ENCODE assay signal across 8 mouse cellular contexts in the genomic region with DNA sequence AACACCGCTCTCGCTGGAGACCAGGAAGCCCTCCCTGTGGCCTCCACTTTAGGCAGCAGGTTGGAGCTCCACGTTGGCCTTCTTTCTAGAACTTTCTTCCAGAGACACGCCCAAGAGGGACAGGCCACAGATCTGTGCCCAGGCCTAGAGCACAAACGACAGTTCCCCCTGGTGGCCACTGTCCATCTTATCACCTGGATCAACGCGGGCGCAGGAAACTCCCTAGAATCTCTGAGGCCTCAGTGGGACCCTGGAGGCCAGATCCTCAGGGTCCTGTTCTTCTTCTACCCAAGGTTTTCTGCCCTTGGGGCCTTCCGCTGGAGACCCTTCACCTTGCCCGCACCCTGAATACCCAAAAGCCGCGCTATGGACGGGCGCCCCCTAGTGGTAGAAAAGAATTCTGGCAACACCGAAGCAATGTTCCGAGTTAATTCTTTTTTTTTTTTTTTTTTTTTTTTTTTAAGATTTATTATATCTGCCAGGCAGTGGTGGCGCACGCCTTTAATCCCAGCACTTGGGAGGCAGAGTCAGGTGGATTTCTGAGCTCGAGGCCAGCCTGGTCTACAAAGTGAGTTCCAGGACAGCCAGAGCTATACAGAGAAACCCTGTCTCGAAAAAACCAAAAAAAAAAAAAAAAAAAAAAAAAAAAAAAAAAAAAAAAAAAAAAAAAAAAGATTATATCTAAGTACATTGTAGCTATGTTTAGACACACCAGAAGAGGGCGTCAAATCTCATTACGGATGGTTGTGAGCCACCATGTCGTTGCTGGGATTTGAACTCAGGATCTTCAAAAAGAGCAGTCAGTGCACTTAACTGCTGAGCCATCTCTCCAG. TPM values are rescaled to one million over a fixed set of nuclear protein-coding genes. Genes with fewer than 3 reads are reported as not detected.
DNase-seq lines count a peak whose midpoint lies in the region; ATAC-seq lines count a peak whose summit lies in the region.
"Not testable (repeated sequence)": the region's sequence is repeated elsewhere in the genome, so short reads cannot be mapped to it uniquely, and the experiment has no call there.

No protein-coding gene starts in this region.

- H3K9ac ChIP-seq in intestine, embryonic 16.5 days (ENCODE audit: low read depth, low read length): peak overlapping the region; percentile 50; the same call in 1 of the 2 replicates

- H3K36me3 ChIP-seq in intestine, embryonic 16.5 days (ENCODE audit: control insufficient read depth, insufficient read depth, low read length); limb, embryonic 10.5 days: not testable (repeated sequence)

- H3K27ac ChIP-seq in intestine, embryonic 16.5 days (ENCODE audit: low read length): peak overlapping the region; percentile 15; the same call in 1 of the 2 replicates
- peak overlapping the region; percentile 64 for H3K27ac ChIP-seq in limb, embryonic 10.5 days

- not testable (repeated sequence) for H3K9me3 ChIP-seq in intestine, embryonic 16.5 days (ENCODE audit: control insufficient read depth, low read length); limb, embryonic 10.5 days (replicated peaks)

- H3K4me1 ChIP-seq in intestine, embryonic 16.5 days (ENCODE audit: control insufficient read depth, insufficient read depth, low read length): peaks cover 17% of the 10 kb centered on the region; the same call in 1 of the 2 replicates
- H3K4me1 ChIP-seq in limb, embryonic 10.5 days: peaks cover 28% of the 10 kb centered on the region

- not testable (repeated sequence) for H3K27me3 ChIP-seq in intestine, embryonic 16.5 days (replicated peaks; ENCODE audit: control insufficient read depth, insufficient read depth, low read length); limb, embryonic 10.5 days (ENCODE audit: low read depth, poor library complexity, severe bottlenecking)

- H3K4me2 ChIP-seq in intestine, embryonic 16.5 days (ENCODE audit: low read depth, low read length): peak overlapping the region; percentile 44

- DNase-seq in 3134 (ENCODE audit: extremely low read depth, insufficient read length, low spot score): peak; percentile 75
- peak; percentile 88 for DNase-seq in adrenal gland, postnatal 10 days
- peak; percentile 75 for DNase-seq in embryo, embryonic 11 days
- peak; percentile 98 for DNase-seq in heart, adult 11 months
- peak; percentile 80 for DNase-seq in limb, embryonic 10.5 days (ENCODE audit: low spot score)
- peak; percentile 69 for DNase-seq in mesoderm, embryonic 11.5 days (ENCODE audit: low read depth, low spot score)
- DNase-seq in spleen, adult 12 weeks (ENCODE audit: low spot score): peak; percentile 69

- ATAC-seq in intestine, embryonic 16.5 days: peak; percentile 68

- H3K4me3 ChIP-seq in intestine, embryonic 16.5 days (ENCODE audit: low read length): peak overlapping the region; percentile 17; the same call in 1 of the 2 replicates
- H3K4me3 ChIP-seq in limb, embryonic 10.5 days: 0 out of 2 replicates have a peak overlapping the region, but pooled peaks have one; percentile 7

- WGBS in intestine, embryonic 16.5 days: 26% methylated on average over 23 of the region's 23 CpGs
- 30% methylated on average over 23 of the region's 23 CpGs for WGBS in limb, embryonic 10.5 days

RNA-seq across cellular contexts. Expression of gene Lgals7, which starts 4.1 kb away (rescaled TPM):
- 1 to 10 TPM; 1.2 to 2.1 TPM for total RNA-seq in adrenal gland, postnatal 10 days (2021)
- 0.56 and 0.97 TPM in 2 replicates for polyA plus RNA-seq in intestine, embryonic 16.5 days (2015; fragmentation: Nextera tagmentation; extraction: Ambion mirVana)
- 0.41 and 0.73 TPM in 2 replicates for polyA plus RNA-seq in limb, embryonic 10.5 days (2016; fragmentation: Nextera tagmentation; extraction: Ambion mirVana)

RNA-seq across cellular contexts. Expression of gene Capn12, which starts 13.5 kb away (rescaled TPM):
- under 1 TPM; 0.15 to 0.67 TPM for total RNA-seq in adrenal gland, postnatal 10 days (2021)
- polyA plus RNA-seq in intestine, embryonic 16.5 days (2015; fragmentation: Nextera tagmentation; extraction: Ambion mirVana): 0.29 and 0.39 TPM in 2 replicates
- 0.44 and 0.48 TPM in 2 replicates for polyA plus RNA-seq in limb, embryonic 10.5 days (2016; fragmentation: Nextera tagmentation; extraction: Ambion mirVana)

RNA-seq across cellular contexts. Expression of gene Lgals4, which starts 34.1 kb away (rescaled TPM):
- 10 to 100 TPM; 25.9 to 55.7 TPM for total RNA-seq in adrenal gland, postnatal 10 days (2021)
- 2,407 and 2,590 TPM in 2 replicates for polyA plus RNA-seq in intestine, embryonic 16.5 days (2015; fragmentation: Nextera tagmentation; extraction: Ambion mirVana)
- 2.7 and 4.1 TPM in 2 replicates for polyA plus RNA-seq in limb, embryonic 10.5 days (2016; fragmentation: Nextera tagmentation; extraction: Ambion mirVana)

RNA-seq across cellular contexts. Expression of gene Ech1, which starts 42.7 kb away (rescaled TPM):
- total RNA-seq in adrenal gland, postnatal 10 days (2021): 1,000 to 10,000 TPM; 1,178 to 1,235 TPM
- 347 and 378 TPM in 2 replicates for polyA plus RNA-seq in intestine, embryonic 16.5 days (2015; fragmentation: Nextera tagmentation; extraction: Ambion mirVana)
- 69.1 and 90.7 TPM in 2 replicates for polyA plus RNA-seq in limb, embryonic 10.5 days (2016; fragmentation: Nextera tagmentation; extraction: Ambion mirVana)

RNA-seq across cellular contexts. Expression of gene Hnrnpl, which starts 59.4 kb away (rescaled TPM):
- 100 to 1,000 TPM; 459 to 528 TPM for total RNA-seq in adrenal gland, postnatal 10 days (2021)
- 142 and 146 TPM in 2 replicates for polyA plus RNA-seq in intestine, embryonic 16.5 days (2015; fragmentation: Nextera tagmentation; extraction: Ambion mirVana)
- polyA plus RNA-seq in limb, embryonic 10.5 days (2016; fragmentation: Nextera tagmentation; extraction: Ambion mirVana): 335 and 336 TPM in 2 replicates

Comparison
In these comparisons a context has a peak if more than half of its experiments do, and no peak if none do; other contexts are left out.
1. Peak in every context shown above with its lines: DNase-seq, ATAC-seq, H3K4me3 ChIP-seq and H3K27ac ChIP-seq.
2. RNA of gene Lgals4, which starts 34.1 kb away (polyA plus RNA-seq): 2,407 to 2,590 TPM in intestine, embryonic 16.5 days; 2.7 to 4.1 TPM in limb, embryonic 10.5 days; every median in the first group is over 100 times any median in the second.